Mouse (Mus musculus): ENCODE data around the gene Gna14.

- TF ChIP-seq GATA1 (IDR thresholded peaks at IDR 0.05; ENCODE audit: borderline replicate concordance, low read length): no peak
- no peak for TF ChIP-seq FLI1 (IDR thresholded peaks at IDR 0.05; ENCODE audit: low read length)
Measured at GRCm38 (mm10) chr19:16407727-16408126, 27.8 kb upstream of the Gna14 start.
